Mouse (Mus musculus): Measurements from ENCODE around the gene Celf1.
"Not testable (repeated sequence)": the region's sequence is repeated elsewhere in the genome, so short reads cannot be mapped to it uniquely, and the experiment has no call there.

The Celf1 gene

DNA sequence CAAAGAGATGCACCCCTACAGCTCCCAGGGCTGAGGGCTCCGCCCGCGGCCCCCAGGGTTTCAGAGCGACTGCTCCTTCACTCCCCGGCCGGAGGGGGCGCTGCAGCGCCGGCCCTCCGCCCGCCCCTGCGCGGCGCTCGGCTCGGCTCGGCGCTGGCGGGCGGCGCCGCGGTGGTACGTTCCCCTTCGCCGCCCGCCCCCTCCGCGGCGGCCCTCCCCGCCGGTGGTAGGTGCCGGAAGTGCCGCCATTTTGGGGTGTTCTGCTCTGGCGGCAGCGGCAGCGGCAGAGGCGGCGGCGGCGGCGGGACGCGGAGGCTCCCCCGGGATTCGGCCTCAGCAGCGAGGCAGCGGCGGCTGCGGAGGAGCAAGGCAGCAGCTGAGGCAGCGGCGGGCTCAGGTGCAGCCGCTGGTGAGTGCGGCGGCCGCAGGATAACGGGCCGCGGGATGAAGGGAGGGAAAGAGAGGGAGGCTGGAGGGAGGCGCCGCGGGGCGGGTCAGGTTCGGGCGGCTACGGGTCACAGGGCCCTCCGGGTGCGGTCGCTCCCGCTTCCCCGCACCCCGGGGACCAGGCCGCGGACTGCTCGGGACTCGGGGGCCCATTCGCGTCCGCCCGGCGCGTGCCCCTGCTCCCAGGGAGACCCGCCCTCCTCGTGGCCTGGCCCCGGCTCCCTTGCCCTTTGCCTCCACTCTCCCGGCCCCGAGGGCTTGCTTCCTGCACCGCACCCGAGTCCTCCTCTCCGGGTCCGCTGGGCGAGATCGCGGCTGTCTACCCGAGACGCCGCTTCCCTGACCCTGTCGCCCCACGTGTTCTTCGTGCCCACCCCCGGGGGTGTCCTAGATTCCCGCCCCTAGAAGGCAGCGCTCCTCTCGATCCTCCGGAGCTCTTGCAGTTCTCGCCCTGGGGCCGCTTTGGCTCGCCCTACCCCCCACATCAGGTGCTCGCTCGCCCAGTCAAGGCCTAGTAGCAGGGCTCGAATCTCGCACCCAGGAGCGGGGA, at the start of gene Celf1:
Celf1 (plus strand) TSS at position 150 of the 997 bp plus-strand sequence.
- DNase-seq (ENCODE audit: low spot score) = peak; percentile 76

DNA sequence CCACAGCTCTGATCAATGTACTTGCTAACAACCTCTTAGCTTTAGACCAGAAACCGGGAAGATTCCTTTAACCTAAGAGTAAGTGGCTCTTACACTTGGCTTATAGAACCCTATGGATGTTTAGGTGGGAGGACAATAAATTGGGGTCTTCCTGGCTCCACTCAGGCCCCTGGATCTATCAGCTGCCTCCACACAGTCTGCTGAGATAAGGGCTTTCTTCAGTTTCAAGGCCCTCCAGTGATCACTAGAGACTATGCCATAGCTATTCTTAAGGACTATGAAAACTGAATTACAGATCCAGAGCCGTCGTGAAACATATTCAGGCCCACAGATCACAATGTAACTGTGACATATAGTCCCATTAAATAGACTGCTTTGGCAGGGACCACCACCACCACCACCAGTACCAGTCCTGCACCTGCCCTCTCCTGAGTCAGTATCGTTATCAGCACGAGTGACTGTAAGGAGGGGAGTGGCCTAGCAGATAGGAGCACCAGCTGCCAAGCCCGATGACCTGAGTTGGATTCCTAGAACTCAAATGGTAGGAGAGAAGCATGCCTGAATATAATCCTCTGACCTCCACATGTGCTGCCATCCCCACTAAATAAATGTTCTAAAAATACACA, 46.4 kb upstream of the Celf1 start:
- peak; percentile 80 for DNase-seq (ENCODE audit: low spot score)

DNA sequence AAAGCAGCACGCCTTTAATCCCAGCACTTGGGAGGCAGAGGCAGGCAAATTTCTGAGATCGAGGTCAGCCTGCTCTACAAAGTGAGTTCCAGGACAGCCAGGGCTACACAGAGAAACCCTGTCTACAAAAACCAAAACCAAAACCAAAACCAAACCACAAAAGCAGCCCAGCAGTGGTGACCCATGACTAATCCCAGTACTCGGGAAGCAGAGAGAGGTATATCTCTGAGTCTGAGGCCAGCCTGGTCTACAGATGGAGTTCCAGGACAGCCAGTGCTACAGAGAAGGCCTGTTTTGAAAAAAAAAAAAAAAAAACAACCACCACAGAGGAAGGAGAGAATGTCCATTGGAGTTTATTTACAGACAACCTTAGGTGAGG, 45.9 kb upstream of the Celf1 start:
- not testable (repeated sequence) for DNase-seq (ENCODE audit: low spot score)

DNA sequence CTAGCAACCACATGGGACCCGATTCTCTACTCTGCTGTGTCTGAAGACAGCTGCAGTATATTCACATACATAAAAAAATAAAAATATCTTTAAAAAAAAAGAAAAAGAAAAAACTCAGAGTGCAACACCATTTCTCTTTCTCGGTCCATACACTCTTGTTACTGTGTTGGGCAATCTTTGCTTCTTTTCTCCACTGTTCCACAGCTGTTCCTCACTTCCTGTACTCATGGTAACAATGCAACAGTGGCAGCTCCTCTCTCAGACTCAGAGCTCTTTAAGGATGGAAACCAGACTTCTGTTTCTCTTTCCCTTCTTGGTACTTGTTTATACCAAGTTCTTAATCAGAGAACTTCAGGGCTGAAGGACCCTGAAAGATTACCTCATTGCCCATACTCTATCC, 36.8 kb upstream of the Celf1 start:
- no peak for DNase-seq (ENCODE audit: low spot score)

DNA sequence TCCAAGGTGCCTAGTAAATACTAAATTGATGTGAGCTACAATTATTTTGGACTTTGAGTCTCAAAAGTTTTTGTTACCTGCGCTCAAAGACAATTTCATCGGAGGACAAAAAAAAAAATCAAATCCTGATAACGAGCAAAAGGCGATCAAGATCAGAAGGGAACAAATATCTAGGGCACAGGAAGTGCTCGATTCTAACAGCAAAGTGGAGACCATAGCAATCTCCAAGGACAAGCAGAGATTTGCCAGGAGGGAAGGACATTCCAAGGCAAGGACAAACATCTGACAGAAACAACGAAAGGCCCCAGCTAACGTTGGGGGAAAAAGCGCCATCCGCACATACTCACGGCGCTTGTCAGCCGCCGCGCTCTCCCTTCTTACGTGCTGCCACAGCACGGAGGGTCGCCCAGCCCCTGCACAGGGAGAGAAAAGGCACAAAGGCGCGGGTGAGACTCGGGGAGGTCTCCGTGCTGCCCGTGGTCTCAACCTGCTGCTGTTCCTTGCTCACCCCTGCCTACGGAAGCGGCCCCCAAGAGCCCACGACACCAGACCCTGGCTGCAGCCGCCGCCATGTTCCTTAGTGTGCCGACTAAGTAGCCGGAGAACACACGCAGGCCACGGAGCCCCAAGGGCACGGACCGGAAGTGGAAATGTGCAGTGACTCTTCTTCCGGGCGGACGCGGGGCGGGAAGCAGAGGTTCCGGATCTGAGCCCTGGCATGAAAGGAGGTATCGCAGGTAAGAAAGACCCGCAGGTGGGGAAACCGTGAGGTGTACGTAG, 35.9 kb upstream of the Celf1 start, which contains the start of the genes Kbtbd4 and Ndufs3:
Kbtbd4 (plus strand) TSS at position 665 of the 780 bp plus-strand sequence.
Ndufs3 (minus strand) TSS at position 752 of the 780 bp plus-strand sequence.
- peak; percentile 91 for DNase-seq (ENCODE audit: low spot score)

DNA sequence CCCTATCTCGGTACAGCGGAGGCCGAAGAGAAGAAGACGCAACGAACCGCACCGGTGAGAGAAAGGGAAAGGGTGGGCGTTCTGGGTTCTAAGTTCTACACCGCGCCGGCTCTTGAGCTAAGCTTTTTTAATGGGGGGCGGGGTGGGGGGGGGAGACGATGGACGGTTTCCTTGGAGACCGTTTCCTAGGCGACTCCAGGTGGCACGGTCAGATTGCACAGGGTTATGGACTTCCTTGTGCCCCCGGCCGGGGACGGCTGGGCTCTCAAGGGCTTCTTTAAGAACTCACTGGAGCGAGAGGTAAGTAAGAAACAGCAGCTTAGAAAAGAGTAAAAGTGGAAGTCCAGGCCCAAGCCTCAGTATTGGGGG, 35.3 kb upstream of the Celf1 start:
- DNase-seq (ENCODE audit: low spot score) = peak; percentile 51

DNA sequence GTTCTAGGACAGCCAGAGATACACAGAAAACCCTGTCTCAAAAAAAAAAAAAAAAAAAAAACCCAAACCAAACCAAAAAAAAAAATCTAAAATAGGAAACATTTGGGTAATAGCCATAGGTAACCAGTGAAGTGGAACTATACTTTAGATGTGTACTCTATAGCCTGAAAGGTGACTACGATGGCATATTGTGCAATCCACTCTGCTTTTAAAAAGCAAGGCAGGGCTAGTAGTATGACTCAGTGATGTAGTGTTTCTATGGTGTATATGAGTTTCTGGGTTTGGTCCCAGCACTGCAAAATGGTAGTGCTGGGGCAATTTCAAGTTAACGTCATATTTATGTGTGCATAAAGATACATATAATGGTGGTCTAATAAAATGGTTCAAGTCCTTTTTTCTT, 33.5 kb upstream of the Celf1 start:
- no peak for DNase-seq (ENCODE audit: low spot score)

DNA sequence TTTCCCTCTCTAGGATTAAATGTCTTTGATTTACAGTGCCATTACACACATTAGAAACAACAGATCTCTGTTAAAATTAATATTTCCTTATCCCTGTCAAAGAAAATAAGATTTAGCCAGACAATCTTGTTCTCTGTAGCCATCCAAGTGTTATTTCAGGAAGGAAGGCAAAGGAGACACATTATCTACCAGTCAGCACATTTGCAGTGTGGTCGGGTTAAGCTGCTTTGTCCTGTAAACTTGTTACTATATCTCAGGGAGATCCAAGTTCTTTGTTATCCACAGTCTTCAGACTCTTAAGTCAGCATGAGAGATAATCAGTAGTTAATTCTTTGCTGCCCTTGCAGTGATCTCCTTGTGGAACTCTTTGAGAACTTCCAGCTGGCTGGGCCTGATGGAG, 29.3 kb upstream of the Celf1 start:
- DNase-seq (ENCODE audit: low spot score) = no peak

DNA sequence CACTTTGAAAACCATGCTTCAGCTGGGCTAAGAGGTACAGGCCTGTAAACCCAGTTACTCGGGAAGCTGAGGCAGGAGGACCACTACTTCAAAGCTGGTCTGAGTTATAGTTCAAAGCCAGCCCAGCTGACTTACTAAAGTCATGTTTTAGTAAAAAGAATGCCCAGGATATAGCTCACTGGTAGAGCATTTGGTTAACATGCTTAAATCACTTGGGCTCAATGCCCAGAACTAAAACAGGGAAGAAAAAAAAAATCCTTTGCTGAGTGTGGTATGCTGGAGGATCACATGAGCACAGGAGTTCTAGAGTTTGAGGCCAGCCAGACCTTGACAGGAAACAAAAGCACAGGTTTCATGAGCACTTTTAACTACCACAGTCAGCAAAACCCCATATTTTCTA, 28.5 kb upstream of the Celf1 start:
- DNase-seq (ENCODE audit: low spot score) = no peak

DNA sequence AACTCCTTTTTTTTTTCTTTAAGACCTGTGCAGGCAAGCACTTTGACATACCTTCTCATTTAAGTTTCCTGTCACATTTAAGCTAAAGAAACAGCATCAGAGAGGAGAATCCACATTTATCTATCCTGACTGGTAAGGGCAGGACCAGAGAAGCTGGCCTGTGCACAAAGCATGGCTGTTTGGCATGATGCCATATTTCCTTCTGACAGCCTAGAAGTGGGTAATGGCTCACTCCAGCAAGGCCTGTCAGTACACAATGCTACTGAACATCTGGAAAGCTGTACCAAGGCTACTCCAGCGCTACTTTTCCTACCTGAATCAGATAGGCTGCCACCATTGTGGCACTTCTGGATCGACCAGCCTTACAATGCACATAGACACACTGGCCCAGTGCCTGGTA, 26.5 kb upstream of the Celf1 start:
- DNase-seq (ENCODE audit: low spot score) = no peak

DNA sequence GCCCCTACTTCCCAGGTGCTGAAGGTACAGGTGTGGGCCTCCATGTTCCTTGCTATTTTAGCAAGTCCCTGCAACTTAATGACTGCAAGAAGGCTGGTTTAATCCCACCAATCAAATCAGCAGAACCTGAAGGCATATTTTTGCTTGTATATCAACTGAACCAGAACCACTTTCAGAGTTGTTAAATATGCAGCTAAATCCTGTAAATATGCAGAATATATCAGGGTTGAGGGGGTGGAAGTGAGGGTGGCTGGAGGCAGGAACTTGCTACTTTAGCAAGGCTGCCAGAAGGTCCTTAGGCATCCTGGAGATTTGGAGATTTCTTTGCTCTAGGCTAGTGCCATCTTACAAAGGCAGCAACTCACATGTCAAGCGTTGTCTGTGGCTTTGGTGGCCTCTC, 24.7 kb upstream of the Celf1 start:
- no peak for DNase-seq (ENCODE audit: low spot score)

DNA sequence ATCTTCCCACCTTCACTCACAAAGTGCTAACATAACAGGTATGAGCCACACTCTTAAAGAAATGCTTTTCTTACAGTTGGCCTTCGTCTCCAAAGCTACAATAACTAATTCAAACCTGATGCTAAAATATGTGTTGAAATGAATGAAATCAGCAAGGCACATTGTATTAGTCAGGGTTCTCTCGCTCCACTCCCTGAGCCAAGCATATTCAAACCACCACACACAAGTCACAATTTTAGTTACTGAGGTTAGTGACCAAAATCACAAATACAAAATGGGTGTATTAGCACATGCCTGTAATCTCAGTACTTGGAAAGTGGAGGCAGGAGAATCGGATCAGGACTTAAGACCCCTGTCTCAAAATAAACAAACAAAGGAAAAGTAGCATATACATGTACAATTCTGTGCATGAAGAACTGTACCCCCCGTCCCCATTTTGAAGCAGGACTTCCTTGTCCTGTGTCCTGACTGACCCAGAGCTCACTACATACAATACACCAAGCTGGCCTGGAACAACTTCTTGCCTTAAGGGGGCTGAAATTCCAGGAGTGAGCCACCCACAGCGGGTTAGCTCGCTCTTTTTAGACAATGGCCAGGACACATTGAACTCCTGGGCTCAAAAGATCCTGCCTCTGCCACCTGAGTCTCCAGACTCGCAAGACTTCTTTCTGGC, 23.5 kb upstream of the Celf1 start:
- no peak for DNase-seq (ENCODE audit: low spot score)

DNA sequence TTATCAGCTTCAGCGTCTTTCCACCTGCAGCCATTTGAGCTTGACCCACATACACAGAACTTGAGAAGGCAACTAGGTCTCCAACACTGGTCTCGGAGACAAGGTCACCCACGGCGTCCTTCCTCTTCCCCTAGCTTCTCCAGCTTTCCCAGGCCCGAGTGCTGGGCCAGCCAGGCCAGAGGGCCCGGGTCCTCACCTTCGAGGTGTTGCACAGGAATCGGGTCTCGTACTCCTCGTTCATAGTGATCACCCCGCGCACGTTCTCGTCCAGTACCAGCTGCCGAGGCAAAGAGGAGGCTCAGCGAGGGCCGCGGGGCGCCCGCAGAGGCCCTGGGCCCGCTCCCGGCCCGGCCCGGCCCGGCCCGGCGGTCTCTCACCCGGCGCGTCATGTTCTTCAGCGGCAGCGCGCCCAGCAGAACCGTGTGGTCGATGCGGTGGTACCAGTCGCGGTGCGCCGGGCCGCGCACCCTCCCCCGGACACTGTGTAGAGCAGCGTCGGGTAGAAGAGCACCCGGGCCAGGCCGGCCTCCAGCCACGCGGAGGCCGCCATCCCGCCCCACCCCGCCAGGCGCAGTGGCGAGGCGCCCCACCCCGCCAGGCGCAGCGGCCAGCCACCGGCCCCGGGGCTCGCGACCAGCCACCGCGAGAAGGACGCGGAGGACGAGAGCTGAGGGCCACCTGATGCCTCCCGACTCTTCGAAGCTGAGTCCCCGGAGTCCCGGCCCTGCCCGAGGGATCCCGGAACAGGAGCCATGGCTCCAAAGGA, 22.8 kb upstream of the Celf1 start:
- DNase-seq (ENCODE audit: low spot score) = peak; percentile 53

DNA sequence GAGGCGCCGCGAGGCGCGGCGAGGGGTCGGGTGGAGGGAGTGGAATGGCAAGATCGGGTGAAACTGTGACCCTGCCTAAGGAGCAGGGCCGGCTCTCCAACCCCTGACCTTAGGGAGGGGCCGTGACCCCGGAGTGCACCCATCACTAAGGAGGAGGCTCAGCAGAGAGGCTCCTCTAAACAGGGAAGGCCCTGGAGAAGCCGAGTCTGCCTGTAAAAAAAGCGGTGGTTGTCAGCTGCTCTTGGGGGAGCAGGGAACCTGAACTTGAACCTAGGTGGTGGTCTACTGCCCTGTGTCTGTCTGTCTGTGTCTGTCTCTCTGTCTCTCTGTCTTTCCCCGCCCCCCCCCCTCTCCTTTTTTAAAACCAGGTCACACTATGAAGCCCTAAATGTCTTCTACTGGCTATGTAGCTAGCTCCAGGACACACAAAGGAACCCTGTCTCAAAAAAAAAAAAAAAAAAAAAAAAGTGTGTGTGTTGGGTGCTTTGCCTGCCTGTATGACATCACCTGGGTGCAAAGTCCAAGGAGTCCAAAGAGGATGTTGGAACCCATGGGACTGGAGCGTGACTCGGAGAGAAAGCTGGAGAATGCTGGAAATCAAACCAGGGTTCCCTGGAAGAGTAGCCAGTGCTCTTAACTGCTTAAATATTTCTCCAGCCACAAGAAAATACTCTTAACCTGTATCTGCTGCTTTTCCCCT, 22.0 kb upstream of the Celf1 start:
- no peak for DNase-seq (ENCODE audit: low spot score)

DNA sequence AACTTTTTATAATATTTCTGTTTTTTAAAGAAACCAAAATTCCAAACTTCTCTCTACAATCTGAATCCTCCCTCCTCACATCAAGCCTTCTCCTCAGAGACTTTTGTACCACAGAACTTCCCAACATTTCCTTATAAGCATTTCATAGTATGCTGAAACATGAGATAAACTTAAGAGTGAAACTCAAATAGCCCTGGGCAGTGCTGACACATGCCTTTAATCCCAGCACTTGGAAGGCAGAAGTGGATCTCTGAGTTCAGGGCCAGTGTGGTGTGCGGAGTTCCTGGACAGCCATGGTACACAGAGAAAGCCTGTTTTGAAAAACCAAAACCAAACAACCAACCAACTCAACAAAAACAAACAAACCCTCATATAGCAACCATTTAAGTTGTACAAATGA, 19.0 kb upstream of the Celf1 start:
- DNase-seq (ENCODE audit: low spot score) = no peak

DNA sequence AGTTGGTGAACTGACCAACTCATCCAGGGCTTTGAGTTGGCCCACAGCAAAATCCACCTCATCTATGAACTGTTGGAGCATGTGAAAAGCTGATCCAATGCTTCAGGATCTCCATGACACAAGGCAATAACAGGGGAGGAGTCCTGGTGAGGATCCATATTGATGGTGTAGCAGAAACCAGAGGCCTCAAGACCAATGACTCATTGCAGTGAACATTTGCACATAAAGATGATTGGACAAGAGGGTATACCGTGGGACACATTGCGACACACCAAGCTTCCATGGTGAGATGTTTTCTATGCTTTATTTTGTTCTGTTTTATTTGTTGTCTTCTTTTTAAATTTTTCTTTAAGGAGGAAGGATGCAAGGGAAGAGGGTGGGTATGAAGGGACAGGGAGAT, 17.5 kb upstream of the Celf1 start:
- DNase-seq (ENCODE audit: low spot score) = no peak

DNA sequence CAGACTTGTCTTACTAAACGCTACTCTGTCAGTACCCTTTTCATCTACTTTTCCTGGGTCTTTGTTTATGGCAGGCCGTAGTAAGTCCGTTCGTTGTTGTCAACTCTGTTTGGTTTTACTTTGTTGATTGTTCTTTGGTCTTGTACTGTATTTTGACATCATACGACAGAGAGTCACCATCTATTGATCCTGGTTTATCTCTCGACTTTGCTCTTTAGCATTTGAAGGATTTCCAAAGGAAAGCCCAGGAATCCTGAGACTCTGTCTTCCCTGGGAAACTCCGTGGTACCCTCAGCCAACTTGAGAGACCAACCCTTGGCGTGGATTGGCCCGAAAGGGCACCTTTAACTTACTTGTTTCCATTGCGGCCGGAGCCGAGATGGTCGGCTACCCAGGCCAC, 11.6 kb upstream of the Celf1 start:
- no peak for DNase-seq (ENCODE audit: low spot score)

DNA sequence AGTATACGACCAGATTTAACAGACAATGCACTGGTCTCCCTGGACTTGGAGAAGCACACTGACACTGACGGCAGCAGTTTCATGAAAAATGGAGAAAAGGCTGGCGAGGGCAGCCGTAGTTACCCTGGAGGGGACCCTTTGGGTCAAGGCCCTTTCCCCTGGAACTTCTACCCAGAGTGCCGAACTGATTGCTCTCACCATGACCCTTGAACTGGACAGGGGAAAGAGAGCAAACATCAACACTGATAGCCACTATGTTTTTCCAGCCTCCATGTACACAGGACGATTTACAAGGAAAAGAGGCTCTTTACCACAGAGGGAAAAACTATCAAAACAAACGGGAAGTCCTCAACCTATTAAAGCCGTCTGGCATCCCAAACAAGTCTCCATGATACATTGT, 8.4 kb upstream of the Celf1 start:
- no peak for DNase-seq (ENCODE audit: low spot score)

DNA sequence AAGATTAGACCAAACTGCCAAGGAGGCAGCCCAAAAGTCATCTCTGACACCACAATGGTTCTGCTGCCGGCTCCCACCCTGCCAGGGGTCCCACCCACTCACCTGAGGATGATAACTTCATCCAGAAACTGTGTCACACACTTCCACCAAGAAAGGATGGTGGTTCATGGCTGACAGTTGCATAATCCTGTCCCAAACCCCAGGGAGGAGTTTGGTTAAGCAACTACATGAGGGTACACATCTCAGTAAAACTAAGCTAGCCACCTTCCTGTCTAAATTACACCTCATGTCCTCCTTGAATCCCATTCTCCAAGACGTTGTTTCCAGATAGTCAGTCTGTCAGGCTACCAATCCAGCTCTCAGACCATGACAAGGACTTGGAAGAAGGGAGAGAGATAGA, 7.9 kb upstream of the Celf1 start:
- DNase-seq (ENCODE audit: low spot score) = no peak

DNA sequence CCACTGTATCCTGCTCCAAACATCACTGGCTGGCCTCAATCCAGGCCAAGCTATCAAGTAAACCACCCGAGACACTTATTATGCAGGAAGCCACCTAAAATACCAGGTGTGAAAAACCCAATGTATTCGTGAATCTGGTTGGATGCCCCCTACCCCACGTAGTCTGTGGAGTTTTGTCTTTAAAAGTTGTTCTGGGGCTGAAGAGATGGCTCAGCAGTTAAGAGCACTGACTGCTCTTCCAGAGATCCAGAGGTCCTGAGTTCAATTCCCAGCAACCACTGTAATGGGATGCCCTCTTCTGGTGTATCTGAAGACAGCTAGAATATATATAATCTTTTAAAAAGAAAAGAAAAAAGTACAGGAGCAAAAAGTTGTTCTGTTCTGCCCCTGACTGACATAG, 1.8 kb upstream of the Celf1 start:
- DNase-seq (ENCODE audit: low spot score) = no peak

DNA sequence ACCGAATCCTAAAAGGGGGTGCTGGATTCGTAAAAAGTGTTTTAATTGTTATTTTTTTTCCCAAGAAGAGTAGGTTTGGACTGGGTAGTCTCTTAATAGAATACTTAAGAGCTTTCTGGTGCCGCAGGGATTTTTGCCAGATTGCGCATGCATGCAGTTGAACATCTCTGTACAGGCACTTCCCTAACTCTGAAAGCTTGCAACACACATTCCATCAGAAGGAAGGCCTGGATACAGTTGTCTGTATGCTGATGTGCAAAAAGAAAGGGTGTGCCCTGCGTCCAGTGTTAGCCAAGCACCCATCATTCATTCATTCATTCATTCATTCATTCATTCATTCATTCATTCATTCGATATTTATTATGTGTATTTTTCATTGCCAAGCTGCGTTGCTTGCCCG, 432 bp upstream of the Celf1 start:
- DNase-seq (ENCODE audit: low spot score) = no peak
